Mouse (Mus musculus) lung, embryonic 16.5 days (tissue): ENCODE measurements around the gene Ckm. TPM values are rescaled to one million over a fixed set of nuclear protein-coding genes. Genes with fewer than 3 reads are reported as not detected.

Experiments
- ATAC-seq: fragments of 200-750 bp; cut with Nextera tagmentation; 2 replicates; pipeline ENCODE4 v1.8.0; 2017; ENCODE audit warnings: low read depth, mild to moderate bottlenecking, moderate library complexity
- H3K27ac ChIP-seq: fragments of 300-500 bp; sonication (generic); 2 replicates; pipeline ENCODE4 v1.5.1; 2014; ENCODE audit warnings: mild to moderate bottlenecking, control low read depth, low read length
- H3K27me3 ChIP-seq: fragments of 300-500 bp; sonication (generic); 2 replicates; pipeline ENCODE4 v1.6.1; 2014; ENCODE audit warnings: low read depth, low read length, mixed read lengths; ENCODE audit not compliant: control insufficient read depth, insufficient read depth
- H3K36me3 ChIP-seq: fragments of 300-500 bp; sonication (generic); 2 replicates; pipeline ENCODE4 v1.6.1; 2014; ENCODE audit warnings: low read length; ENCODE audit not compliant: control insufficient read depth, insufficient read depth
- H3K4me1 ChIP-seq: fragments of 300-500 bp; sonication (generic); replicated peaks from 2 replicates; pipeline ENCODE4 v1.6.1; 2014; ENCODE audit warnings: low read length, mixed read lengths; ENCODE audit not compliant: control insufficient read depth, insufficient read depth
- H3K4me2 ChIP-seq: fragments of 300-500 bp; sonication (generic); 2 replicates; pipeline ENCODE4 v1.6.1; 2014; ENCODE audit warnings: low read depth, low read length, control low read depth
- H3K4me3 ChIP-seq: fragments of 300-500 bp; sonication (generic); 2 replicates; pipeline ENCODE4 v1.5.1; 2014; ENCODE audit warnings: mild to moderate bottlenecking, low read length, control low read depth
- H3K9ac ChIP-seq: fragments of 300-500 bp; sonication (generic); 2 replicates; pipeline ENCODE4 v1.6.1; 2014; ENCODE audit warnings: low read length, control low read depth
- H3K9me3 ChIP-seq: fragments of 300-500 bp; sonication (generic); 2 replicates; pipeline ENCODE4 v1.6.1; 2016; ENCODE audit warnings: low read length; ENCODE audit not compliant: control insufficient read depth
- WGBS: fragments of 180-500 bp; shearing (Covaris S2); extraction: QIAGEN DNeasy Blood & Tissue Kit; methylation state at CpG from one replicate; pipeline ENCODE4 v1.1.7; 2014; 5-methylcytosine and 5-hydroxymethylcytosine counted together
- polyA plus RNA-seq: library from polyadenylated mRNA; unstranded; fragments of >200 nt; fragmentation: Nextera tagmentation; extraction: Ambion mirVana; gene quantifications from 2 replicates; pipeline ENCODE4 v1.2.1, GENCODE M21; 2015

The Ckm gene
- polyA plus RNA-seq, 1 experiment from 2014 or later = 78.9 TPM

GRCm38 (mm10) chr7:19464367-19465307, 60.1 kb downstream of the Ckm start:
- 10% methylated on average over 22 of the region's 22 CpGs for WGBS
- Histone ChIP-seq H3K9me3 (no peaks in the 10 kb centered on the region), H3K4me3 (0 out of 2 replicates have a peak overlapping the region, but pooled peaks have one; percentile 1)

GRCm38 (mm10) chr7:19466602-19467145, 62.1 kb downstream of the Ckm start:
- Histone ChIP-seq H3K4me1 (peaks cover 14% of the 10 kb centered on the region), H3K27me3 (peaks cover 29% of the 10 kb centered on the region), H3K4me3 (no peak overlapping the region), H3K9ac (no peak overlapping the region), H3K36me3 (no peaks in the 10 kb centered on the region), H3K4me2 (no peak overlapping the region), H3K9me3 (no peaks in the 10 kb centered on the region), H3K27ac (peak overlapping the region; percentile 22; the same call in 1 of the 2 replicates)
- peak; percentile 51 for ATAC-seq
- WGBS = 41% methylated on average over 5 of the region's 5 CpGs

More at GRCm38 (mm10) chr7:19464367-19465307, 60.1 kb downstream of the Ckm start:
- Histone ChIP-seq H3K36me3 (no peaks in the 10 kb centered on the region), H3K4me2 (peak overlapping the region; percentile 42; the same call in 1 of the 2 replicates), H3K9ac (peak overlapping the region; percentile 39; the same call in 1 of the 2 replicates), H3K4me1 (peaks cover 7% of the 10 kb centered on the region), H3K27me3 (peaks cover 12% of the 10 kb centered on the region), H3K27ac (peak overlapping the region; percentile 39)
- ATAC-seq = 0 out of 2 replicates have a peak, but pooled peaks have one; percentile 15

- no peak overlapping the region for H3K9ac ChIP-seq
- H3K9me3 ChIP-seq = no peaks in the 10 kb centered on the region
- peaks cover 39% of the 10 kb centered on the region for H3K27me3 ChIP-seq
- 27% methylated on average over 6 of the region's 6 CpGs for WGBS
- no peak overlapping the region for H3K27ac ChIP-seq
- peaks cover 14% of the 10 kb centered on the region for H3K4me1 ChIP-seq
- no peak overlapping the region for H3K4me3 ChIP-seq
- H3K36me3 ChIP-seq = no peaks in the 10 kb centered on the region
- ATAC-seq = no peak
- H3K4me2 ChIP-seq = no peak overlapping the region
Measured at GRCm38 (mm10) chr7:19467638-19468037, 63.1 kb downstream of the Ckm start.

- no peak overlapping the region for H3K4me2 ChIP-seq
- no peak for ATAC-seq
- 53% methylated on average over 12 of the region's 12 CpGs for WGBS
- no peaks in the 10 kb centered on the region for H3K36me3 ChIP-seq
- no peak overlapping the region for H3K4me3 ChIP-seq
- H3K27ac ChIP-seq = no peak overlapping the region
- no peaks in the 10 kb centered on the region for H3K9me3 ChIP-seq
- no peak overlapping the region for H3K9ac ChIP-seq
- peaks cover 45% of the 10 kb centered on the region for H3K27me3 ChIP-seq
- H3K4me1 ChIP-seq = peaks cover 18% of the 10 kb centered on the region
Measured at GRCm38 (mm10) chr7:19468279-19468678, 63.7 kb downstream of the Ckm start.

- no peak overlapping the region for H3K4me3 ChIP-seq
- ATAC-seq = no peak
- H3K36me3 ChIP-seq = no peaks in the 10 kb centered on the region
- H3K4me1 ChIP-seq = peaks cover 23% of the 10 kb centered on the region
- H3K4me2 ChIP-seq = no peak overlapping the region
- H3K27me3 ChIP-seq = peaks cover 50% of the 10 kb centered on the region
- H3K27ac ChIP-seq = no peak overlapping the region
- H3K9me3 ChIP-seq = no peaks in the 10 kb centered on the region
- H3K9ac ChIP-seq = peak overlapping the region; percentile 1; the same call in 1 of the 2 replicates
- 22% methylated on average over 23 of the region's 23 CpGs for WGBS
Measured at GRCm38 (mm10) chr7:19469404-19469803, 64.8 kb downstream of the Ckm start.

- peaks cover 20% of the 10 kb centered on the region; the same call in 1 of the 2 replicates for H3K4me1 ChIP-seq
- WGBS = 23% methylated on average over 14 of the region's 14 CpGs
Measured at GRCm38 (mm10) chr7:19470308-19470707, 65.7 kb downstream of the Ckm start.

GRCm38 (mm10) chr7:19472403-19472802, 67.8 kb downstream of the Ckm start:
- ATAC-seq = peak; percentile 19; the same call in 1 of the 2 replicates
- 27% methylated on average over 4 of the region's 4 CpGs for WGBS
- H3K4me2 ChIP-seq = no peak overlapping the region

More at GRCm38 (mm10) chr7:19470308-19470707, 65.7 kb downstream of the Ckm start:
- no peak overlapping the region for H3K4me2 ChIP-seq
- no peak overlapping the region for H3K9ac ChIP-seq
- H3K27ac ChIP-seq = no peak overlapping the region
- peaks cover 53% of the 10 kb centered on the region for H3K27me3 ChIP-seq
- no peak for ATAC-seq
- no peak overlapping the region for H3K4me3 ChIP-seq
- H3K36me3 ChIP-seq = no peaks in the 10 kb centered on the region
- H3K9me3 ChIP-seq = no peaks in the 10 kb centered on the region

More at GRCm38 (mm10) chr7:19472403-19472802, 67.8 kb downstream of the Ckm start:
- peaks cover 20% of the 10 kb centered on the region; the same call in 1 of the 2 replicates for H3K4me1 ChIP-seq
- no peak overlapping the region for H3K9ac ChIP-seq
- peaks cover 50% of the 10 kb centered on the region for H3K27me3 ChIP-seq
- H3K27ac ChIP-seq = peak overlapping the region; percentile 19; the same call in 1 of the 2 replicates
- no peak overlapping the region for H3K4me3 ChIP-seq
- no peaks in the 10 kb centered on the region for H3K9me3 ChIP-seq
- H3K36me3 ChIP-seq = no peaks in the 10 kb centered on the region
